Comparison of ENCODE assay signal across 14 mouse cellular contexts in the genomic region with DNA sequence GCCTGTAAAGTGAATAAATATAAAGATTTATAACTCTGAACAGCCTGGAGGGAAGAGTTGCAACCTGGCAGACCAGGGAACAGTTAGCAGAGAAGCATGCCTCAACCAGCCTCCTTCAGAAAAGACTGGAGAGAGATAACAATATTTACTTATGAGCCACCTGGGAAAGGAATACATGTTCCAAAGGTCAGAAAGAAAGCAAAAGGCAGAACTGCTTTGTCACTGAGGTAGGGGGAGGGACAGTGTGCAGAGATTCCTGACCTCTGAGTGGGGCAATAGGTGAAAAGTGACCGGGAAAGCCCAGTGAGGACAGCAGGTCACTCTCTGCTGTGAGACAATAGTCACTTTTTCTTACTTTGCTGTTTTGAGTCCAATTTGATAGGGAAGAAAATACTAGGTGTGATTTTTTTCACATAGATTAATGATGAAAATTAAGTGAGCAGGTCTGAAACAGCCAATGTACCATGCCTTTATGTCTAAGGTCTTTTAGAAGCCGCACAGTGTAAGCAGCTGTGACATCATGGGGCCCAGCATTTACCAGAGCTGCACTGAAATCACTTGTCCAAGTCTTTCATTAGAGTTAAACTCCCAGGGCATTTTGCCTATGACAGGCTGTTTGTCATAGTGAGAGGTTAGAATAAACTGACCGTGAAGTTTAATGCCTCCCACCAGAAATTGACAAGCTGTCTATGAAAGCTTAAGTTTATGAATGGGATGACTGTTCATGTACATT.
DNase-seq lines count a peak whose midpoint lies in the region; ATAC-seq and TF ChIP-seq lines count a peak whose summit lies in the region.
"Had no signal": no experiment of that assay in that cellular context is flagged by ENCODE, and none has a peak within 500 bp of the region (broad histone marks: within the 10 kb centered on the region; RNA-seq: fewer than 3 reads in every experiment).

No protein-coding gene starts in this region.

- H3K9me3 ChIP-seq in midbrain, postnatal 0 days (ENCODE audit: low read length): no peaks in the 10 kb centered on the region
- no peaks in the 10 kb centered on the region for H3K9me3 ChIP-seq in midbrain, embryonic 11.5 days (ENCODE audit: control insufficient read depth, low read length)
- no peaks in the 10 kb centered on the region for H3K9me3 ChIP-seq in liver, embryonic 11.5 days (ENCODE audit: control insufficient read depth, low read length)
- no peaks in the 10 kb centered on the region for H3K9me3 ChIP-seq in stomach, postnatal 0 days (ENCODE audit: control insufficient read depth, low read length)
- H3K9me3 ChIP-seq in midbrain, embryonic 15.5 days: no peaks in the 10 kb centered on the region
- H3K9me3 ChIP-seq: limb, embryonic 15.5 days; midbrain, embryonic 10.5 days had no signal

- no peak for ATAC-seq in midbrain, postnatal 0 days (ENCODE audit: low FRiP score)
- ATAC-seq in midbrain, embryonic 11.5 days (ENCODE audit: low FRiP score): no peak
- peak; percentile 71 for ATAC-seq in liver, embryonic 11.5 days (replicated peaks; ENCODE audit: low FRiP score)
- ATAC-seq in stomach, postnatal 0 days (ENCODE audit: low FRiP score, low TSS enrichment): peak; percentile 93
- no peak for ATAC-seq in midbrain, embryonic 15.5 days (replicated peaks)

- peak; percentile 92 for TF ChIP-seq EP300 in stomach, postnatal 0 days (optimal IDR thresholded peaks at IDR 0.05)

- no peak overlapping the region for H3K9ac ChIP-seq in midbrain, postnatal 0 days (replicated peaks; ENCODE audit: low read length, poor library complexity, severe bottlenecking)
- H3K9ac ChIP-seq in midbrain, embryonic 11.5 days (ENCODE audit: low read length): no peak overlapping the region
- no peak overlapping the region for H3K9ac ChIP-seq in liver, embryonic 11.5 days (ENCODE audit: low read depth, low read length)
- no peak overlapping the region for H3K9ac ChIP-seq in stomach, postnatal 0 days (ENCODE audit: low read length)
- H3K9ac ChIP-seq in midbrain, embryonic 15.5 days: no peak overlapping the region
- H3K9ac ChIP-seq: limb, embryonic 15.5 days had no signal

- WGBS in midbrain, postnatal 0 days: 76% methylated on average over 3 of the region's 3 CpGs
- 87% methylated on average over 3 of the region's 3 CpGs for WGBS in midbrain, embryonic 11.5 days
- 62% methylated on average over 3 of the region's 3 CpGs for WGBS in liver, embryonic 11.5 days
- 27% methylated on average over 3 of the region's 3 CpGs for WGBS in stomach, postnatal 0 days
- WGBS in midbrain, embryonic 15.5 days: 73% methylated on average over 3 of the region's 3 CpGs

- no peak overlapping the region for H3K27ac ChIP-seq in midbrain, postnatal 0 days (ENCODE audit: low read depth, low read length)
- no peak overlapping the region for H3K27ac ChIP-seq in midbrain, embryonic 11.5 days (ENCODE audit: low read depth, low read length)
- no peak overlapping the region for H3K27ac ChIP-seq in liver, embryonic 11.5 days (ENCODE audit: low read depth, low read length)
- peak overlapping the region; percentile 91 for H3K27ac ChIP-seq in stomach, postnatal 0 days (replicated peaks)
- H3K27ac ChIP-seq in midbrain, embryonic 15.5 days: no peak overlapping the region
- H3K27ac ChIP-seq: limb, embryonic 15.5 days; midbrain, embryonic 10.5 days had no signal

- no peaks in the 10 kb centered on the region for H3K27me3 ChIP-seq in midbrain, postnatal 0 days (ENCODE audit: insufficient read depth, low read length)
- no peaks in the 10 kb centered on the region for H3K27me3 ChIP-seq in midbrain, embryonic 11.5 days (ENCODE audit: control insufficient read depth, insufficient read depth, low read length)
- H3K27me3 ChIP-seq in liver, embryonic 11.5 days (replicated peaks; ENCODE audit: control insufficient read depth, insufficient read depth, low read length): no peaks in the 10 kb centered on the region
- H3K27me3 ChIP-seq in stomach, postnatal 0 days (ENCODE audit: control insufficient read depth, insufficient read depth, low read length): no peaks in the 10 kb centered on the region
- H3K27me3 ChIP-seq in midbrain, embryonic 15.5 days (replicated peaks): no peaks in the 10 kb centered on the region
- H3K27me3 ChIP-seq: limb, embryonic 15.5 days had no signal

- DNase-seq in adrenal gland, postnatal 10 days: peak; percentile 10
- DNase-seq in adrenal gland, adult 18-20 months (ENCODE audit: low spot score in 2 of 2): no peak
- peak; percentile 14 for DNase-seq in midbrain, postnatal 0 days (ENCODE audit: low spot score)
- DNase-seq in midbrain, embryonic 11.5 days (ENCODE audit: low spot score, missing footprints): no peak
- no peak for DNase-seq in liver, embryonic 11.5 days (ENCODE audit: low spot score)
- DNase-seq in stomach, postnatal 0 days (ENCODE audit: low spot score): peak; percentile 65
- no peak for DNase-seq in right cerebral cortex, adult 2 months (ENCODE audit: low spot score in 2 of 2)
- DNase-seq: heart, postnatal 4 days; layer of hippocampus, postnatal 36 days; spleen, adult 18-20 months; thymus, postnatal 14 days had no signal

- H3K36me3 ChIP-seq in midbrain, postnatal 0 days (ENCODE audit: insufficient read depth, low read length): no peaks in the 10 kb centered on the region
- no peaks in the 10 kb centered on the region for H3K36me3 ChIP-seq in midbrain, embryonic 11.5 days (ENCODE audit: control insufficient read depth, insufficient read depth, low read length)
- no peaks in the 10 kb centered on the region for H3K36me3 ChIP-seq in liver, embryonic 11.5 days (ENCODE audit: control insufficient read depth, insufficient read depth, low read length)
- no peaks in the 10 kb centered on the region for H3K36me3 ChIP-seq in stomach, postnatal 0 days (ENCODE audit: control insufficient read depth, insufficient read depth, low read length)
- no peaks in the 10 kb centered on the region for H3K36me3 ChIP-seq in midbrain, embryonic 15.5 days (replicated peaks)
- H3K36me3 ChIP-seq: limb, embryonic 15.5 days; midbrain, embryonic 10.5 days had no signal

- H3K4me1 ChIP-seq in midbrain, postnatal 0 days (ENCODE audit: insufficient read depth, low read length): no peaks in the 10 kb centered on the region
- H3K4me1 ChIP-seq in midbrain, embryonic 11.5 days (ENCODE audit: control insufficient read depth, insufficient read depth, low read length): no peaks in the 10 kb centered on the region
- H3K4me1 ChIP-seq in liver, embryonic 11.5 days (replicated peaks; ENCODE audit: control insufficient read depth, insufficient read depth, low read length): no peaks in the 10 kb centered on the region
- H3K4me1 ChIP-seq in stomach, postnatal 0 days (replicated peaks; ENCODE audit: control insufficient read depth, insufficient read depth): no peaks in the 10 kb centered on the region
- no peaks in the 10 kb centered on the region for H3K4me1 ChIP-seq in midbrain, embryonic 15.5 days
- H3K4me1 ChIP-seq: limb, embryonic 15.5 days; midbrain, embryonic 10.5 days had no signal

- H3K4me2 ChIP-seq in midbrain, postnatal 0 days (ENCODE audit: low read depth, low read length, poor library complexity, severe bottlenecking): no peak overlapping the region
- no peak overlapping the region for H3K4me2 ChIP-seq in midbrain, embryonic 11.5 days
- no peak overlapping the region for H3K4me2 ChIP-seq in liver, embryonic 11.5 days
- no peak overlapping the region for H3K4me2 ChIP-seq in stomach, postnatal 0 days (replicated peaks; ENCODE audit: low read depth)
- H3K4me2 ChIP-seq in midbrain, embryonic 15.5 days: no peak overlapping the region
- H3K4me2 ChIP-seq: limb, embryonic 15.5 days had no signal

- no peak for TF ChIP-seq CTCF in midbrain, postnatal 0 days (IDR thresholded peaks at IDR 0.05)
- no peak for TF ChIP-seq CTCF in stomach, postnatal 0 days (IDR thresholded peaks at IDR 0.05; ENCODE audit: low read depth)

- H3K4me3 ChIP-seq in midbrain, postnatal 0 days (ENCODE audit: low read depth, low read length): no peak overlapping the region
- H3K4me3 ChIP-seq in midbrain, embryonic 11.5 days (ENCODE audit: low read depth, low read length): no peak overlapping the region
- no peak overlapping the region for H3K4me3 ChIP-seq in liver, embryonic 11.5 days (ENCODE audit: low read depth, low read length)
- no peak overlapping the region for H3K4me3 ChIP-seq in stomach, postnatal 0 days (ENCODE audit: low read depth, low read length)
- no peak overlapping the region for H3K4me3 ChIP-seq in midbrain, embryonic 15.5 days
- H3K4me3 ChIP-seq: limb, embryonic 15.5 days; midbrain, embryonic 10.5 days had no signal

Comparison
In these comparisons a context has a peak if more than half of its experiments do, and no peak if none do; other contexts are left out.
1. DNase-seq: peak in adrenal gland, postnatal 10 days (single experiment), midbrain, postnatal 0 days (single experiment) and stomach, postnatal 0 days (single experiment); none in adrenal gland, adult 18-20 months (0 of 2), midbrain, embryonic 11.5 days (single experiment), liver, embryonic 11.5 days (single experiment) and right cerebral cortex, adult 2 months (0 of 2).
2. ATAC-seq: peak in liver, embryonic 11.5 days (single experiment) and stomach, postnatal 0 days (single experiment); none in midbrain, postnatal 0 days (single experiment), midbrain, embryonic 11.5 days (single experiment) and midbrain, embryonic 15.5 days (single experiment).